Mouse (Mus musculus) inflammation-experienced regulatory T-cells, adult 16 weeks (primary cell): ENCODE results near the gene Isoc2b. TPM values are rescaled to one million over a fixed set of nuclear protein-coding genes. Genes with fewer than 3 reads are reported as not detected.

ENCODE experiments used
- polyA plus RNA-seq: library from polyadenylated mRNA; unstranded; fragments of 100-300 nt; shearing (Covaris generic); gene quantifications from one replicate; pipeline ENCODE4 v1.2.1, GENCODE M21; 2017

The Isoc2b gene
- polyA plus RNA-seq = 46.1 TPM

GRCm38 (mm10) chr7:4870133-4870532, at the start of gene Isoc2b:
Gene Isoc2b, minus strand, starts transcription at chr7:4870258.

DNA sequence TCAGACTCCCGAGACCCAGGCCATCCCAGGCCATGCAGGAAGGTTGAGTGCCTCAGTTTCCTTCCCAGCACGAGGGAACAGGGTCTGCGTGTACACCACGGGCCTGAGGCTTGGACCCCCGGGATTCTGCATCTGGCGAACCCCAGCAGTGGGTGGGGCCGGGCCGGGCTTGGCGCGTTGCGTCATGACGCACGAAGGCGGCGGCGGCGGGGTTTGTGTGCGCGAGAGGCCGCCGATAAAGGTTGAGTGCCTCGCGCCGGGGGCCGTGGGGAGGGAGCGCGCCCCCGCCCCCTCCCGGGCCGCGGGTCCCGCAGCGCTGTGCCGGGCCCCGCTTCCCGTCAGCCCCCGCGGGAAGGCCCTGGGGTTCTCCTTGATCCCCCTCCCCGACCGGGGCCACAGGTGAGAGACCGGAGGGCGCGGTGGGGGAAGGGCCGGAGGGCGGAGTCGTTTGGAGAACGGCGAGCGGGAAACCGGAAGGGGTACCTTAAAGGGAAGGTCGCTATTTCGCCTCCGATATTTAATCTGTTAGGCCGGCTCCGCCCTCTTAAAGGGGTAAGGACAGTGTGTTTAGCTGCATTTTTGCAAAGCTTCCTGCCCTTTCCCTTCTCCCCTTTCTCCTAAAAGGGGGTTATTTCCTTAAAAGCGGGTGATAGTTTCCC, 45.1 kb upstream of the Isoc2b start, which contains the start of gene Zfp628:
TSS of gene Zfp628 (plus strand) at position 211 of the 659 bp plus-strand sequence.

GRCm38 (mm10) chr7:4906466-4906950, 36.5 kb upstream of the Isoc2b start, which contains the start of gene Gm36210:
Gene Gm36210, minus strand, starts transcription at chr7:4906516.

GRCm38 (mm10) chr7:4876753-4877221, 6.7 kb upstream of the Isoc2b start, which contains the start of gene Isoc2a:
Gene Isoc2a, plus strand, starts transcription at chr7:4877153.

GRCm38 (mm10) chr7:4844245-4844916, 25.7 kb downstream of the Isoc2b start, which contains the start of gene Shisa7:
Gene Shisa7, minus strand, starts transcription at chr7:4844696.

GRCm38 (mm10) chr7:4812303-4813104, 57.6 kb downstream of the Isoc2b start, which contains the start of gene Ube2s:
Gene Ube2s, minus strand, starts transcription at chr7:4812590.

Other genes starting within 250 kb of the Isoc2b start
- 4.2 TPM for gene Tmem86b, start 238.8 kb downstream of the Isoc2b start, polyA plus RNA-seq
- gene Ppp6r1, start 211.2 kb downstream of the Isoc2b start, polyA plus RNA-seq = 33.7 TPM
- 79.2 TPM for gene Hspbp1, start 185.2 kb downstream of the Isoc2b start, polyA plus RNA-seq
- gene Brsk1, start 179.7 kb downstream of the Isoc2b start, polyA plus RNA-seq = 0.59 TPM
- gene Tmem150b, start 145.0 kb downstream of the Isoc2b start, polyA plus RNA-seq = 0.13 TPM
- gene Kmt5c, start 130.1 kb downstream of the Isoc2b start, polyA plus RNA-seq = 52.5 TPM
- 3.0 TPM for gene Cox6b2, start 117.2 kb downstream of the Isoc2b start, polyA plus RNA-seq
- not detected for gene Fam71e2, start 99.0 kb downstream of the Isoc2b start, polyA plus RNA-seq
- gene Il11, start 87.4 kb downstream of the Isoc2b start, polyA plus RNA-seq = not detected
- not detected for gene Tmem190, start 87.3 kb downstream of the Isoc2b start, polyA plus RNA-seq
- 0.45 TPM for gene Tmem238, start 80.6 kb downstream of the Isoc2b start, polyA plus RNA-seq
- gene Rpl28, start 77.4 kb downstream of the Isoc2b start, polyA plus RNA-seq = 275 TPM
- gene Ube2s, start 57.7 kb downstream of the Isoc2b start, polyA plus RNA-seq = 111 TPM
- gene Shisa7, start 25.6 kb downstream of the Isoc2b start, polyA plus RNA-seq = not detected
- gene Isoc2a, start 6.9 kb upstream of the Isoc2b start, polyA plus RNA-seq = 0.68 TPM
- not detected for gene Gm36210, start 36.3 kb upstream of the Isoc2b start, polyA plus RNA-seq
- 0.94 TPM for gene Zfp628, start 45.0 kb upstream of the Isoc2b start, polyA plus RNA-seq
- 1.9 TPM for gene Nat14, start 51.8 kb upstream of the Isoc2b start, polyA plus RNA-seq
- not detected for gene Ssc5d, start 55.5 kb upstream of the Isoc2b start, polyA plus RNA-seq
- gene Sbk2, start 94.1 kb upstream of the Isoc2b start, polyA plus RNA-seq = 0.17 TPM
- gene Sbk3, start 100.9 kb upstream of the Isoc2b start, polyA plus RNA-seq = not detected
- 17.6 TPM for gene Zfp579, start 125.9 kb upstream of the Isoc2b start, polyA plus RNA-seq
- 36.2 TPM for gene Zfp524, start 144.2 kb upstream of the Isoc2b start, polyA plus RNA-seq
- gene Fiz1, start 144.4 kb upstream of the Isoc2b start, polyA plus RNA-seq = 45.0 TPM
- 10.5 TPM for gene Gm44973, start 145.2 kb upstream of the Isoc2b start, polyA plus RNA-seq
- gene Zfp865, start 150.1 kb upstream of the Isoc2b start, polyA plus RNA-seq = 12.2 TPM
- gene Ccdc106, start 150.3 kb upstream of the Isoc2b start, polyA plus RNA-seq = not detected
- gene 4632433K11Rik, start 163.9 kb upstream of the Isoc2b start, polyA plus RNA-seq = not detected
- 4.6 TPM for gene Zfp784, start 168.2 kb upstream of the Isoc2b start, polyA plus RNA-seq
- 2.0 TPM for gene Zfp580, start 181.3 kb upstream of the Isoc2b start, polyA plus RNA-seq
- 109 TPM for gene U2af2, start 191.9 kb upstream of the Isoc2b start, polyA plus RNA-seq
- 12.8 TPM for gene Epn1, start 210.0 kb upstream of the Isoc2b start, polyA plus RNA-seq
- not detected for gene Rfpl4, start 246.7 kb upstream of the Isoc2b start, polyA plus RNA-seq